21 mouse cellular contexts compared by ENCODE assay signal in the genomic region with DNA sequence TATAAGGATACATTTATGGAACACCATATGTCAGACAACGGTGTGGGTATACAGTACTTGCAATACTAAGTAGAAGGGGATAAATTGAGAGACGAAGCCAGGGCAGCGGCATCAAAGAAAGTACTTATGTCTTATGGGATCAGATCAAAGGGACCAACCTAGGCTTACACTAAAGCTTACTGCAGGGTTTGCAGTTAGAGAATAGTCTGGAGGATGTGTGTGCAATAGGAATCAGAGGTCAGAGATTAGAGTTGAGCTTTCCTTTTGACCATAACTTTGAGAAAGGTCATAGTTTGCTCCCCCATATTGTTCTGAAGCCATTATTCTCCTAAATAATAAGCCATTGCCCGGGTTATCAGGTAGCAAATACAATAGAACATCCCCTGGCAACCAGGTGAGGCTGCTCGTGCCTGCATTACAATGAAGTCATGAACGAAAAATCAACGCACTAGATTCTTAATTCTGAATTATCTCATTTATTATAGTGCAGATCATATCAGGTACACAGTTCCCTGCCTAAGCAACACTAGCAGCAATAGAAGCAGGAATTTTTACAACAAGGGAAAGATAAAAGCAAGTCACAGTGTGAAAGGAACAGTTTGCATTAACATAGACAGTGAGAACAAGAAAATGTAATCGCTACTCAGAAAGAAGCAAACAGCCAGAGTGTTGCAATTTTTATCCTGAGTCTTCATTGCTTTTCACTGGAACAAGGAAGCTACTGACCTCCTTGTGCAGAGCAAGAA. TPM values are rescaled to one million over a fixed set of nuclear protein-coding genes. Genes with fewer than 3 reads are reported as not detected.
"Had no signal": no experiment of that assay in that cellular context is flagged by ENCODE, and none has a peak within 500 bp of the region (broad histone marks: within the 10 kb centered on the region; RNA-seq: fewer than 3 reads in every experiment).

No protein-coding gene starts in this region.

- H3K27ac ChIP-seq: liver, embryonic 15.5 days; lung, embryonic 15.5 days; midbrain, embryonic 13.5 days; neural tube, embryonic 13.5 days; neural tube, embryonic 15.5 days; stomach, embryonic 15.5 days; stomach, postnatal 0 days had no signal

- H3K4me3 ChIP-seq: liver, embryonic 15.5 days; lung, embryonic 15.5 days; midbrain, embryonic 13.5 days; myocyte; neural tube, embryonic 13.5 days; neural tube, embryonic 15.5 days; stomach, embryonic 15.5 days had no signal

- H3K9ac ChIP-seq: liver, embryonic 15.5 days; liver, postnatal 0 days; lung, embryonic 15.5 days; midbrain, embryonic 13.5 days; neural tube, embryonic 13.5 days; neural tube, embryonic 15.5 days; stomach, embryonic 15.5 days had no signal

- DNase-seq: liver, postnatal 0 days; lung, adult 2 months; lung, postnatal 4 days; right cerebral cortex, postnatal 14 days; thymus, adult 2 months; thymus, postnatal 25 days; thymus, postnatal 4 days had no signal

- ATAC-seq: liver, postnatal 0 days; lung, postnatal 0 days; midbrain, embryonic 16.5 days had no signal

- H3K36me3 ChIP-seq: liver, embryonic 15.5 days; lung, embryonic 15.5 days; midbrain, embryonic 13.5 days; neural tube, embryonic 13.5 days; neural tube, embryonic 15.5 days; stomach, embryonic 15.5 days had no signal

- H3K4me1 ChIP-seq: liver, embryonic 15.5 days; lung, embryonic 15.5 days; midbrain, embryonic 13.5 days; neural tube, embryonic 13.5 days; neural tube, embryonic 15.5 days; stomach, embryonic 15.5 days had no signal

- H3K4me2 ChIP-seq: liver, embryonic 15.5 days; lung, embryonic 15.5 days; midbrain, embryonic 11.5 days; midbrain, embryonic 13.5 days; neural tube, embryonic 13.5 days; neural tube, embryonic 15.5 days; stomach, embryonic 15.5 days had no signal

- H3K27me3 ChIP-seq: liver, embryonic 15.5 days; lung, embryonic 15.5 days; midbrain, embryonic 13.5 days; neural tube, embryonic 13.5 days; neural tube, embryonic 15.5 days; stomach, embryonic 15.5 days had no signal

- H3K9me3 ChIP-seq: liver, embryonic 15.5 days; lung, embryonic 15.5 days; midbrain, embryonic 13.5 days; neural tube, embryonic 13.5 days; neural tube, embryonic 15.5 days; stomach, embryonic 15.5 days had no signal

RNA-seq across cellular contexts. Expression of a gene that starts 1.1 kb away (rescaled TPM):
- polyA plus RNA-seq: liver, embryonic 15.5 days; liver, postnatal 0 days; lung, adult 2 months; lung, embryonic 15.5 days; lung, postnatal 0 days; midbrain, embryonic 11.5 days; midbrain, embryonic 13.5 days; midbrain, embryonic 16.5 days; myocyte; neural tube, embryonic 11.5 days; neural tube, embryonic 13.5 days; spleen, adult 2 months; stomach, embryonic 15.5 days; stomach, postnatal 0 days; testis, adult 2 months; thymus, adult 2 months had no signal

RNA-seq across cellular contexts. Expression of a gene that starts 19.1 kb away (rescaled TPM):
- polyA plus RNA-seq: liver, embryonic 15.5 days; liver, postnatal 0 days; lung, adult 2 months; lung, embryonic 15.5 days; lung, postnatal 0 days; midbrain, embryonic 11.5 days; midbrain, embryonic 13.5 days; midbrain, embryonic 16.5 days; myocyte; neural tube, embryonic 11.5 days; neural tube, embryonic 13.5 days; neural tube, embryonic 15.5 days; spleen, adult 2 months; stomach, embryonic 15.5 days; testis, adult 2 months; thymus, adult 2 months had no signal

RNA-seq across cellular contexts. Expression of a gene that starts 24.9 kb away (rescaled TPM):
- polyA plus RNA-seq: liver, embryonic 15.5 days; liver, postnatal 0 days; lung, adult 2 months; lung, embryonic 15.5 days; lung, postnatal 0 days; midbrain, embryonic 11.5 days; midbrain, embryonic 13.5 days; midbrain, embryonic 16.5 days; myocyte; neural tube, embryonic 11.5 days; neural tube, embryonic 13.5 days; neural tube, embryonic 15.5 days; spleen, adult 2 months; stomach, embryonic 15.5 days; stomach, postnatal 0 days; testis, adult 2 months; thymus, adult 2 months had no signal

RNA-seq across cellular contexts. Expression of a gene that starts 34.5 kb away (rescaled TPM):
- polyA plus RNA-seq: liver, embryonic 15.5 days; liver, postnatal 0 days; lung, adult 2 months; lung, embryonic 15.5 days; lung, postnatal 0 days; midbrain, embryonic 11.5 days; midbrain, embryonic 13.5 days; midbrain, embryonic 16.5 days; myocyte; neural tube, embryonic 11.5 days; neural tube, embryonic 13.5 days; neural tube, embryonic 15.5 days; spleen, adult 2 months; stomach, embryonic 15.5 days; stomach, postnatal 0 days; thymus, adult 2 months had no signal
